In genomic region chr16:9242099-9242498, GRCm38 (mm10) we compare ENCODE assay signal across 8 mouse cellular contexts.
"Had no signal": no experiment of that assay in that cellular context is flagged by ENCODE, and none has a peak within 500 bp of the region (broad histone marks: within the 10 kb centered on the region; RNA-seq: fewer than 3 reads in every experiment).

No protein-coding gene starts in this region.

- DNase-seq: kidney, postnatal 36 days; layer of hippocampus, adult 9-11 months; layer of hippocampus, postnatal 36 days; lung, adult 18-20 months; lung, postnatal 36 days; right cerebral cortex, adult 18-20 months; thymus, adult 18-20 months; thymus, postnatal 14 days had no signal
